Mouse (Mus musculus): ENCODE data around the gene Pkhd1. TPM values are rescaled to one million over a fixed set of nuclear protein-coding genes. Genes with fewer than 3 reads are reported as not detected.
A peak's percentile ranks its signal among the peaks of the same experiment; 100 is the strongest.

Gene Pkhd1
- polyA plus RNA-seq, 1 experiment from 2014 or later, result 0.03 TPM

- Histone ChIP-seq H3K4me2 (replicated peaks) (no peak overlapping the region), H3K36me3 (no peaks in the 10 kb centered on the region), H3K4me3 (no peak overlapping the region), H3K27ac (replicated peaks) (peak overlapping the region; percentile 50), H3K4me1 (no peaks in the 10 kb centered on the region), H3K9me3 (no peaks in the 10 kb centered on the region), H3K9ac (replicated peaks) (no peak overlapping the region), H3K27me3 (no peaks in the 10 kb centered on the region)
- WGBS, result 61% methylated on average over 3 of the region's 3 CpGs
- ATAC-seq (replicated peaks), result peak; percentile 57; the same call in 1 of the 2 replicates
Measured at GRCm38 (mm10) chr1:20039389-20039788, 578.5 kb downstream of the Pkhd1 start.

GRCm38 (mm10) chr1:20035277-20035676 is 582.6 kb downstream of the Pkhd1 start:
- H3K4me2 ChIP-seq (replicated peaks), result no peak overlapping the region
- H3K27ac ChIP-seq (replicated peaks), result no peak overlapping the region
- H3K27me3 ChIP-seq, result no peaks in the 10 kb centered on the region
- no peak for ATAC-seq (replicated peaks)
- no peaks in the 10 kb centered on the region for H3K9me3 ChIP-seq
- H3K36me3 ChIP-seq, result no peaks in the 10 kb centered on the region
- H3K4me3 ChIP-seq, result no peak overlapping the region
- WGBS, result 85% methylated on average over 7 of the region's 7 CpGs
- no peak overlapping the region for H3K9ac ChIP-seq (replicated peaks)
- no peaks in the 10 kb centered on the region for H3K4me1 ChIP-seq

GRCm38 (mm10) chr1:20018198-20018925 is 599.5 kb downstream of the Pkhd1 start:
- no peak overlapping the region for H3K9ac ChIP-seq (replicated peaks)
- H3K4me2 ChIP-seq (replicated peaks), result no peak overlapping the region
- H3K9me3 ChIP-seq, result no peaks in the 10 kb centered on the region
- no peak for ATAC-seq (replicated peaks)
- WGBS, result 81% methylated on average over 8 of the region's 8 CpGs
- H3K27me3 ChIP-seq, result no peaks in the 10 kb centered on the region
- H3K4me1 ChIP-seq, result no peaks in the 10 kb centered on the region
- no peak overlapping the region for H3K4me3 ChIP-seq
- no peaks in the 10 kb centered on the region for H3K36me3 ChIP-seq
- H3K27ac ChIP-seq (replicated peaks), result no peak overlapping the region

- H3K36me3 ChIP-seq, result no peaks in the 10 kb centered on the region
- no peak; the same call in 1 of the 2 replicates for ATAC-seq (replicated peaks)
- H3K4me3 ChIP-seq, result no peak overlapping the region
- no peaks in the 10 kb centered on the region for H3K27me3 ChIP-seq
- no peak overlapping the region for H3K4me2 ChIP-seq (replicated peaks)
- H3K9me3 ChIP-seq, result no peaks in the 10 kb centered on the region
- H3K4me1 ChIP-seq, result no peaks in the 10 kb centered on the region
- WGBS, result 78% methylated on average over 4 of the region's 4 CpGs
- H3K27ac ChIP-seq (replicated peaks), result no peak overlapping the region
- no peak overlapping the region for H3K9ac ChIP-seq (replicated peaks)
Measured at GRCm38 (mm10) chr1:20017619-20018018, 600.2 kb downstream of the Pkhd1 start.

Other genes starting within 250 kb of the Pkhd1 start
- gene Il17a, start 112.8 kb upstream of the Pkhd1 start, polyA plus RNA-seq (2015; fragmentation: Nextera tagmentation; extraction: Ambion mirVana), result not detected in 2 replicates
- gene Il17f, start 172.6 kb upstream of the Pkhd1 start, polyA plus RNA-seq (2015; fragmentation: Nextera tagmentation; extraction: Ambion mirVana), result not detected in 2 replicates
- 51.8 and 59.7 TPM in 2 replicates for gene Mcm3, start 202.2 kb upstream of the Pkhd1 start, polyA plus RNA-seq (2015; fragmentation: Nextera tagmentation; extraction: Ambion mirVana)